Comparison of ENCODE assay signal across 8 mouse cellular contexts in genomic region chr9:57744462-57745091, GRCm38 (mm10). TPM values are rescaled to one million over a fixed set of nuclear protein-coding genes. Genes with fewer than 3 reads are reported as not detected.
DNase-seq lines count a peak whose midpoint lies in the region; ATAC-seq and TF ChIP-seq lines count a peak whose summit lies in the region.

No protein-coding gene starts in this region.

- H3K27ac ChIP-seq in kidney, postnatal 0 days: no peak overlapping the region

- H3K9me3 ChIP-seq in kidney, postnatal 0 days (replicated peaks; ENCODE audit: low read length): no peaks in the 10 kb centered on the region

- no peak overlapping the region for H3K9ac ChIP-seq in kidney, postnatal 0 days (ENCODE audit: low read depth, low read length)

- no peak overlapping the region for H3K4me3 ChIP-seq in kidney, postnatal 0 days (replicated peaks; ENCODE audit: low read depth, low read length)

- H3K4me2 ChIP-seq in kidney, postnatal 0 days (ENCODE audit: low read length): no peak overlapping the region

- peaks cover 73% of the 10 kb centered on the region for H3K36me3 ChIP-seq in kidney, postnatal 0 days (ENCODE audit: insufficient read depth, low read length)

- WGBS in kidney, postnatal 0 days: 71% methylated on average over 3 of the region's 3 CpGs

- no peaks in the 10 kb centered on the region for H3K4me1 ChIP-seq in kidney, postnatal 0 days (replicated peaks; ENCODE audit: insufficient read depth, low read length)

- TF ChIP-seq CTCF in kidney, postnatal 0 days (IDR thresholded peaks at IDR 0.05; ENCODE audit: low read depth): peak; percentile 93

- 0 out of 2 replicates have a peak, but pooled peaks have one; percentile 42 for ATAC-seq in frontal cortex, adult (ENCODE audit: low TSS enrichment)
- ATAC-seq in kidney, postnatal 0 days (replicated peaks; ENCODE audit: low FRiP score, low read depth): no peak
- peak; percentile 71; the same call in 1 of the 2 replicates for ATAC-seq in neutrophil, adult 5-6 weeks (ENCODE audit: extremely low read depth, insufficient number of reproducible peaks, low FRiP score, poor library complexity, severe bottlenecking)

- no peak for DNase-seq in frontal cortex, postnatal 14 days (ENCODE audit: low spot score in 2 of 2)
- peak; percentile 43 for DNase-seq in urinary bladder, postnatal 25 days (ENCODE audit: low spot score)
- no peak for DNase-seq in urinary bladder, postnatal 10 days (ENCODE audit: low spot score)
- peak; percentile 76 for DNase-seq in embryo, embryonic 10.5 days (ENCODE audit: low spot score)
- DNase-seq in kidney, postnatal 0 days (ENCODE audit: low spot score): peak; percentile 82
- no peak for DNase-seq in urinary bladder, adult 18-20 months (ENCODE audit: low spot score in 2 of 2)

- no peaks in the 10 kb centered on the region for H3K27me3 ChIP-seq in kidney, postnatal 0 days (ENCODE audit: insufficient read depth, low read length)

RNA-seq across cellular contexts. Expression of gene Clk3, which starts 21.1 kb away (rescaled TPM):
- polyA plus RNA-seq in kidney, postnatal 0 days (2015; fragmentation: Nextera tagmentation; extraction: Ambion mirVana): 50.3 and 51.7 TPM in 2 replicates
- total RNA-seq in neutrophil, adult 5-6 weeks (2017): 110 and 117 TPM in 2 replicates

RNA-seq across cellular contexts. Expression of gene Edc3, which starts 36.2 kb away (rescaled TPM):
- polyA plus RNA-seq in kidney, postnatal 0 days (2015; fragmentation: Nextera tagmentation; extraction: Ambion mirVana): 23.1 and 26.4 TPM in 2 replicates
- 4.5 and 5.8 TPM in 2 replicates for total RNA-seq in neutrophil, adult 5-6 weeks (2017)

RNA-seq across cellular contexts. Expression of gene Cyp1a1, which starts 56.8 kb away (rescaled TPM):
- polyA plus RNA-seq in kidney, postnatal 0 days (2015; fragmentation: Nextera tagmentation; extraction: Ambion mirVana): 0.29 and 0.34 TPM in 2 replicates
- not detected in 2 replicates for total RNA-seq in neutrophil, adult 5-6 weeks (2017)

Comparison
In these comparisons a context has a peak if more than half of its experiments do, and no peak if none do; other contexts are left out.
1. DNase-seq: peak in urinary bladder, postnatal 25 days (single experiment), embryo, embryonic 10.5 days (single experiment) and kidney, postnatal 0 days (single experiment); none in frontal cortex, postnatal 14 days (0 of 2), urinary bladder, postnatal 10 days (single experiment) and urinary bladder, adult 18-20 months (0 of 2).